Mouse (Mus musculus) lung, embryonic 15.5 days (tissue): Measurements from ENCODE around the gene Rnf167. TPM values are rescaled to one million over a fixed set of nuclear protein-coding genes. Genes with fewer than 3 reads are reported as not detected.

Experiments used
- polyA plus RNA-seq: library from polyadenylated mRNA; unstranded; fragments of >200 nt; fragmentation: Nextera tagmentation; extraction: Ambion mirVana; gene quantifications from 2 replicates; pipeline ENCODE4 v1.2.1, GENCODE M21; 2015

Gene Rnf167
- polyA plus RNA-seq, 1 experiment from 2014 or later = 119 TPM

Other genes starting within 250 kb of the Rnf167 start
- 38.1 and 38.2 TPM in 2 replicates for gene Pelp1, start 237.2 kb upstream of the Rnf167 start, polyA plus RNA-seq
- 15.3 and 19.3 TPM in 2 replicates for gene Arrb2, start 214.6 kb upstream of the Rnf167 start, polyA plus RNA-seq
- gene Med11, start 195.3 kb upstream of the Rnf167 start, polyA plus RNA-seq = 40.5 and 43.1 TPM in 2 replicates
- 0.45 and 0.73 TPM in 2 replicates for gene Zmynd15, start 187.8 kb upstream of the Rnf167 start, polyA plus RNA-seq
- gene Cxcl16, start 187.3 kb upstream of the Rnf167 start, polyA plus RNA-seq = 6.3 and 7.3 TPM in 2 replicates
- 1.2 and 1.8 TPM in 2 replicates for gene Tm4sf5, start 142.0 kb upstream of the Rnf167 start, polyA plus RNA-seq
- gene Vmo1, start 132.6 kb upstream of the Rnf167 start, polyA plus RNA-seq = 1.0 and 1.2 TPM in 2 replicates
- 0.62 and 0.86 TPM in 2 replicates for gene Gltpd2, start 128.0 kb upstream of the Rnf167 start, polyA plus RNA-seq
- gene Psmb6, start 121.9 kb upstream of the Rnf167 start, polyA plus RNA-seq = 771 and 802 TPM in 2 replicates
- not detected in 2 replicates for gene Gm40193, start 114.3 kb upstream of the Rnf167 start, polyA plus RNA-seq
- gene Pld2, start 107.2 kb upstream of the Rnf167 start, polyA plus RNA-seq = 8.6 and 8.9 TPM in 2 replicates
- gene Mink1, start 84.4 kb upstream of the Rnf167 start, polyA plus RNA-seq = 8.6 and 10.8 TPM in 2 replicates
- gene 4930544D05Rik, start 31.4 kb upstream of the Rnf167 start, polyA plus RNA-seq = not detected in 2 replicates
- 0.26 TPM in 1 of 2 replicates, not detected in the other for gene Chrne, start 28.0 kb upstream of the Rnf167 start, polyA plus RNA-seq
- gene Gp1ba, start 8.1 kb upstream of the Rnf167 start, polyA plus RNA-seq = 0.37 and 0.38 TPM in 2 replicates
- 150 and 162 TPM in 2 replicates for gene Slc25a11, start 244 bp downstream of the Rnf167 start, polyA plus RNA-seq
- gene Pfn1, start 7.4 kb downstream of the Rnf167 start, polyA plus RNA-seq = 1,970 and 2,089 TPM in 2 replicates
- 27.9 and 33.3 TPM in 2 replicates for gene Eno3, start 10.0 kb downstream of the Rnf167 start, polyA plus RNA-seq
- 170 TPM in 2 replicates for gene Spag7, start 22.2 kb downstream of the Rnf167 start, polyA plus RNA-seq
- 11.8 and 12.8 TPM in 2 replicates for gene Camta2, start 40.9 kb downstream of the Rnf167 start, polyA plus RNA-seq
- gene Inca1, start 52.9 kb downstream of the Rnf167 start, polyA plus RNA-seq = 1.0 and 1.5 TPM in 2 replicates
- gene Kif1c, start 53.3 kb downstream of the Rnf167 start, polyA plus RNA-seq = 4.7 and 4.8 TPM in 2 replicates
- 4.6 and 5.4 TPM in 2 replicates for gene Zfp3, start 117.0 kb downstream of the Rnf167 start, polyA plus RNA-seq
- 0.35 and 0.46 TPM in 2 replicates for gene Scimp, start 165.4 kb downstream of the Rnf167 start, polyA plus RNA-seq
- 29.9 and 32.5 TPM in 2 replicates for gene Rabep1, start 197.5 kb downstream of the Rnf167 start, polyA plus RNA-seq